Mouse (Mus musculus): ENCODE measurements around the gene Slit3.

Gene Slit3

DNA sequence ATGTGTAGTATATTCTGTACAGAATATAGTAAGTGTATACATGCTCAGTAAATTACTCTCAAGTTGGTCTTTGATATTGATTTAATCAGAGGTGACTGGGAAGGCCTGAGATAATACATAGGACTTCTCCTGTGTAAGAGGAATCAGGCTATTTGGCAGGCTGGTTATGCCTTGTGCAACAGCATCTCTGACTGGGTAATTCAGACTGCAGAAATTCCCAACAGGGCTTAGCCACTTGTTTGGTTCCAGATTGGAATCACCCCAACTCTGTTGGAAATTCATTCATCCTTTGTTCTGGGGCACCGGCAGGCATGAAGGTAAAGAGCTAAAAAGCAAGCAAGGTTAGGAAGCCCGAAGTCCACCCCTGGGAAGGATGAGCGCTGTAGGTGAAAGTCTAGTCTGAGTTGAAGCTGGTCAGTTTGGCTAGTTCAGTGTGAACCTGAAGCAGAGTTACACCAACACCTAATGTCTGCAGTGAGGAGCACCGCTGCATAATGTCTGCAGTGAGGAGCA, 633.9 kb downstream of the Slit3 start:
- no peak for DNase-seq (ENCODE audit: low read depth, low spot score)

DNA sequence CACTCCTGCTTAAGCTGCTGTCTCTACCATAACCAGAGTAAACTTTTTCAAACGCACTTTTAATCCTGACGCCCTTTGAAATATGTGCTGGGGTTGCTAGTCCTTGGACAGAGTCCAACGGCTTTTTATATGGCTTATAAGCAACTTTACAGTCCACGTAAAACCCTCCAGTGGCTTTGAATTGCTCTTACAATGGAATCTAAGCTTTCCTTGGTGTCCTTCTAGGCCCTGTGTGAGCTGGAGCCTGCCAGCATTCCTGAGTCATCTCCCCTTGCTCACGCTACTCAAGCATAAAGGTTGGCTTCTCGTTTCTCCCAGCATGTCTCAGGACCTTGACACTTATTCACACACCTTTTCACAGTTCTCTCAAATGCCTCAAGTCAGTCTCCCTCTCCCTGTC, 634.5 kb downstream of the Slit3 start:
- DNase-seq (ENCODE audit: low read depth, low spot score), result no peak

GRCm38 (mm10) chr11:35756411-35757303, 635.6 kb downstream of the Slit3 start:
- no peak for DNase-seq (ENCODE audit: low read depth, low spot score)

Measured in ES-CJ7 (cell line).